Mouse (Mus musculus) ES-E14 (cell line): Measurements from ENCODE around the gene D930007J09Rik. TPM values are rescaled to one million over a fixed set of nuclear protein-coding genes. Genes with fewer than 3 reads are reported as not detected.

Experiments used
- DNase-seq: peaks from one replicate; pipeline ENCODE4 v3.0.0-alpha.2; 2013; ENCODE audit warnings: low read depth, low spot score
- H3K27ac ChIP-seq: 2 replicates; pipeline ENCODE4 v1.5.1; 2012; ENCODE audit warnings: low read depth, mild to moderate bottlenecking, low read length, moderate library complexity, mixed read lengths; ENCODE audit not compliant: poor library complexity, insufficient read depth, severe bottlenecking
- H3K36me3 ChIP-seq: 2 replicates; pipeline ENCODE4 v1.6.1; 2012; ENCODE audit warnings: mild to moderate bottlenecking, low read length, moderate library complexity, mixed read lengths; ENCODE audit not compliant: control insufficient read depth, poor library complexity, insufficient read depth, severe bottlenecking
- H3K4me1 ChIP-seq, 2 experiments: fragments of 150-350 bp in 1 of 2; sonication (generic) in 1 of 2; 2 replicates each; pipeline ENCODE4 v1.6.1; 2012; ENCODE audit warnings: low read length in 2 of 2, mild to moderate bottlenecking in 1 of 2, mixed read lengths in 1 of 2; ENCODE audit not compliant: control insufficient read depth in 2 of 2, insufficient read depth in 2 of 2, poor library complexity in 1 of 2
- H3K4me3 ChIP-seq, 2 experiments: fragments of 150-350 bp in 1 of 2; sonication (generic) in 1 of 2; 2 replicates each; pipeline ENCODE4 v1.5.1; 2012; ENCODE audit warnings: low read length in 2 of 2, low read depth in 1 of 2, mild to moderate bottlenecking in 1 of 2, mixed read lengths in 1 of 2; ENCODE audit not compliant: insufficient read depth in 1 of 2, poor library complexity in 1 of 2, severe bottlenecking in 1 of 2
- H3K9ac ChIP-seq: 2 replicates; pipeline ENCODE4 v1.6.1; 2012; ENCODE audit warnings: low read depth, mild to moderate bottlenecking, low read length, mixed read lengths; ENCODE audit not compliant: poor library complexity, insufficient read depth, severe bottlenecking
- H3K9me3 ChIP-seq: fragments of 150-350 bp; sonication (generic); 2 replicates; pipeline ENCODE4 v1.6.1; 2012; ENCODE audit warnings: low read depth, mild to moderate bottlenecking, low read length; ENCODE audit not compliant: control insufficient read depth, insufficient read depth
- CHD2 ChIP-seq: IDR thresholded peaks from 2 replicates; pipeline ENCODE4 v1.6.1; 2014; ENCODE audit warnings: mild to moderate bottlenecking, low read depth, low read length, inconsistent platforms
- HCFC1 ChIP-seq: IDR thresholded peaks from 2 replicates; pipeline ENCODE4 v1.6.1; 2012; ENCODE audit warnings: low read length, inconsistent platforms, borderline replicate concordance; ENCODE audit not compliant: insufficient read depth
- MAFK ChIP-seq: IDR thresholded peaks from 2 replicates; pipeline ENCODE4 v1.6.1; 2014; ENCODE audit warnings: mild to moderate bottlenecking, low read depth, low read length, inconsistent platforms; ENCODE audit not compliant: insufficient read depth
- ZC3H11A ChIP-seq: IDR thresholded peaks from 2 replicates; pipeline ENCODE4 v1.6.1; 2012; ENCODE audit warnings: low read depth, mild to moderate bottlenecking, inconsistent platforms, low read length, borderline replicate concordance
- ZNF384 ChIP-seq: IDR thresholded peaks from 2 replicates; pipeline ENCODE4 v1.6.1; 2012; ENCODE audit warnings: low read depth, low read length, inconsistent platforms
- in situ Hi-C, 2 experiments: fragments of 600-800 bp; cut with MboI; formaldehyde crosslinking; loops; one replicate each; pipeline ENCODE4 v1.15.1; 2025; ENCODE audit warnings: low sequenced_read_pairs in 2 of 2, inconsistent platforms in 1 of 2; ENCODE audit not compliant: unreplicated experiment in 2 of 2
- total RNA-seq: library from RNA; depleted of rRNA; stranded (reverse); fragments of 300-350 nt; gene quantifications from 2 replicates; pipeline ENCODE4 v1.2.3, GENCODE M21; 2012

D930007J09Rik gene
- total RNA-seq, 1 experiment = 6.7 TPM

DNA sequence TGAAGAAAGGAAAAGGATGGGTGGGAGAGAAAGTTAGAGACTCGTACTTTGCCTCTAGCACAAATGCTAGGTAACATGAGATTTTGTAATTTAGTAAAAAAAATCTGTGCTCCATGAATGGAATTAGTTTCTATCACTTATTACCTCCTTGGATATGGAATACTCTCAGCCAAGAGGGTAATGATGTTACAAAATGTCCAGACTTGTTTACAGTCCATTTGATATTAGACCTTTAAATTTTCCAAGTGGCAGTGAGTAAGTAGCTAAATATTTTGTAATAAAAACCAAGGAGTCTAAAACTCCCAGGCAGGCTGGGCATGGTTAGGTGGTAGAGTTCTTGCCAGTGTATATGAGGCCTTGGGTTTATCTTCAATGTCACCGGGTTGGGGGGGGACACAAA is 15.1 kb downstream of the D930007J09Rik start:
- Histone ChIP-seq H3K9ac (no peak overlapping the region), H3K4me1 (no peaks in the 10 kb centered on the region), H3K27ac (no peak overlapping the region), H3K4me3 (no peak overlapping the region), H3K36me3 (no peaks in the 10 kb centered on the region), H3K9me3 (no peaks in the 10 kb centered on the region)
- TF ChIP-seq ZNF384 = no peak
- no peak for TF ChIP-seq CHD2
- no peak for TF ChIP-seq MAFK
- in situ Hi-C loops = no loop called here
- no peak for DNase-seq

DNA sequence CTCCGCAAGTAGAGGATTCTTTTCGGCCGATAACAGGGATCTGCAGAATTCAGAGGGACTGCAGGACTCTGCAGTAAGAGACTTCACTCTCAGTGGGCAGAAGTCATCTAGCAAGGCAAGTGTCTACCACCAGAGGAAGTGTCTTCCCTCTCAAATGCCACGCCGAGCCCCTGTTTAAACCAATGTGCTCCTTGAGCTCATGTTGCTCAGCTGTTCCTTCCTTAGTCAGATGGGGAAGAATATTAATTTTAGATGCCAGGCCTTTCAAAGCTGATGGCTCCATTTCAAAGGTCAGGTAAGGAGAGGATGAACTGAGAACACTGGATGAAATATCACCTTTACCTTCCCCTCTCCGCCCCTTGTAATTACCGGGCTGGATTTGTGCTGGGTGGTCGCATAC is 18.8 kb downstream of the D930007J09Rik start, which contains the start of gene Mylk4:
TSS of gene Mylk4 (minus strand) at position 139 of the 400 bp plus-strand sequence.
- Histone ChIP-seq H3K4me3 (no peak within 1 kb of the TSS), H3K36me3 (no peaks in the 10 kb centered on the region), H3K9ac (no peak within 1 kb of the TSS), H3K9me3 (no peaks in the 10 kb centered on the region), H3K27ac (no peak within 1 kb of the TSS), H3K4me1 (no peaks in the 10 kb centered on the region)
- TF ChIP-seq ZNF384 (no peak), HCFC1 (no peak), CHD2 (no peak), MAFK (no peak), ZC3H11A (no peak)
- DNase-seq = no peak
- in situ Hi-C loops = no loop called here

DNA sequence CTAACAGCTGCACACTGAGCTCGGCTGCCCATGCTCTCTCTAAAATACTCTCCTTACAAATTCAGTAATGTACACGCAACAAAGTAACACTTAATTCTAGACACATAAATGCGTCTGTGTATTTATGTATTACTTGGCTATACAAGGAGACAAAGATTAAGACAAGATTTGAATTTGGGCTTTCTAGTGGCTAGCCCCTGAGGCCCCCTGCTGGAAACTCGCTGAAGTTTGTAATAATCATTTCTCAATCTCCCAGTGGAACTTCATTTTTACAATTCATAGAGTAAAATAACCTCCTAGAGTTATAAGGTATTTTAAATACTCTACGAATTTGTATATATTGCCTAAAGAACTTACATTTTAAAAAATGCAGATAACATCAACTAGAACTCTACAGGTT is 19.6 kb downstream of the D930007J09Rik start:
- in situ Hi-C loops = no loop called here
- no peak for TF ChIP-seq ZC3H11A
- TF ChIP-seq MAFK = no peak
- TF ChIP-seq ZNF384 = no peak
- no peak for TF ChIP-seq CHD2
- TF ChIP-seq HCFC1 = no peak

DNA sequence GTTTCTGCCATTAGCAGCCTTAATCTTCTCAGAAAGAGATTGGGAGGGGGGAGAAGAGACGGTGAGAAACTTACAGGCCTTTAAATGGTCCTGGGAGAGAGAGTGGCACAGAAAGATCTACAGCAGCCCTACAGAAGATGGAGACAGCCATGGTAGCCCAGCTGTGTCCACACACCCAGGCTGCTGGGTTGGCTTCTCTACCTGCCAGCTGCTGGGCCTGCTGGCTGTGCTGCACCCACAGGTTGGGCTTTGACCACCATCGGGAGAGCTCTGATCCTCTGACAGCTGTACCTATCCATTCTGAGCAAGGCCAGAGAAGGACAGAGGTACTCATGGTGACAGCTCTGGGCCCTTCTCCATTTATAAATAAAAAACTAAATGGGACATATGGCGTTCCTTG is 23.8 kb downstream of the D930007J09Rik start:
- no peak for TF ChIP-seq CHD2
- no peak overlapping the region for H3K4me3 ChIP-seq
- H3K4me1 ChIP-seq = no peaks in the 10 kb centered on the region
- H3K9ac ChIP-seq = no peak overlapping the region
- H3K36me3 ChIP-seq = no peaks in the 10 kb centered on the region
- DNase-seq = no peak
- H3K27ac ChIP-seq = no peak overlapping the region
- no peaks in the 10 kb centered on the region for H3K9me3 ChIP-seq
- in situ Hi-C loops = no loop called here

More for the DNA sequence above, 19.6 kb downstream of the D930007J09Rik start:
- H3K4me3 ChIP-seq = no peak overlapping the region
- no peak overlapping the region for H3K9ac ChIP-seq
- no peak for DNase-seq
- no peaks in the 10 kb centered on the region for H3K4me1 ChIP-seq
- H3K9me3 ChIP-seq = no peaks in the 10 kb centered on the region
- H3K36me3 ChIP-seq = no peaks in the 10 kb centered on the region
- H3K27ac ChIP-seq = no peak overlapping the region

DNA sequence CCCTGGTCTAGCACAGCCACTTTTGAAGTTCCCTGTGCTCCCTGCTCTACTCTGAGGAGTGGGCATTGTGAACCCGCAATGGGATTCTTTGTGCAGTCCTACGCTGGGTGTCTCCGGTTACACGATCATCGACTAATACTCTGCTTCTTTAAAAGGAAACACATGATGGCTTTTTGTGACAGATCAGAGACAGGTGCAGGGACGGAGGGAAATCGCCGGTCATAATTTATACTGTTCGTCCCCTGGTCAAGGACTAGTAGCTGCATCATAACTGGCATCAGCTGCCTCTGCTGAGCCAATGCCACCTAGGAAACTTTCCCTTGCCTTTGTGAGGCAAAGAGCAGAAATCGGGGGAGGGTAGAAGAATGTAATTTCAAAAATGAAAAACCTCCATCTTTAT is 26.3 kb downstream of the D930007J09Rik start:
- no peaks in the 10 kb centered on the region for H3K9me3 ChIP-seq
- in situ Hi-C loops = no loop called here
- no peak overlapping the region for H3K27ac ChIP-seq
- H3K4me1 ChIP-seq = no peaks in the 10 kb centered on the region
- H3K4me3 ChIP-seq = no peak overlapping the region
- DNase-seq = no peak
- no peaks in the 10 kb centered on the region for H3K36me3 ChIP-seq
- no peak overlapping the region for H3K9ac ChIP-seq
- TF ChIP-seq ZC3H11A (no peak), HCFC1 (no peak), CHD2 (no peak), ZNF384 (no peak), MAFK (no peak)
